Mouse (Mus musculus): ENCODE data around the gene Gtf2a1l. TPM values are rescaled to one million over a fixed set of nuclear protein-coding genes. Genes with fewer than 3 reads are reported as not detected.

Gtf2a1l gene
- polyA plus RNA-seq, 1 experiment: 0.82 TPM

DNA sequence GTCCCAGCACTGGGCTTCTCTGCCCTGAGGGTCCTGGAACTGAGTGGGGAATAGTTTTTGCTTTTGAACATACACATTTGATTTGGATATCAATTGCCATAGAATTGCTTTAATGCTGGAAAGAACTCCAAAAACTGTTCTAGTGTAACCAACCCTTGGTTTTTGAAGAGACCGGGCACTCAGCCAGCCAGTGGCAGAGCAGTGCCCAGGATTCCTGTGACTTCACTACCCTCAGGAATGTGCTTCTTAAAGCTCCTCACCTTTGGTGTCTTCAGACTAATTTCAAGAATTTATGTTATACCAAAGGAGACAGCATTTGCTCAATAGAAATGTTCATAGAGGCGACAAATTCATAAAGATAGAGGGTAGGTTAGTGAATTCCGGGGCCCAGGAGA lies 37.9 kb upstream of the Gtf2a1l start:
- no peaks in the 10 kb centered on the region for H3K9me3 ChIP-seq (replicated peaks; ENCODE audit: control insufficient read depth, insufficient read depth, low read length, poor library complexity, severe bottlenecking)
- peak overlapping the region; percentile 30; the same call in 1 of the 2 replicates for H3K27ac ChIP-seq (ENCODE audit: insufficient read depth, low read length)
- H3K4me1 ChIP-seq (ENCODE audit: control insufficient read depth, insufficient read depth, low read length): peaks cover 7% of the 10 kb centered on the region
- TF ChIP-seq POLR2A (IDR thresholded peaks at IDR 0.05; ENCODE audit: insufficient read depth, low read length) (no peak), CTCF (IDR thresholded peaks at IDR 0.05; ENCODE audit: low read depth, low read length) (no peak), EP300 (IDR thresholded peaks at IDR 0.05; ENCODE audit: insufficient read depth, low read depth, low read length) (no peak)
- H3K27me3 ChIP-seq (ENCODE audit: control insufficient read depth, insufficient read depth, low read length, poor library complexity, severe bottlenecking): no peaks in the 10 kb centered on the region
- H3K36me3 ChIP-seq (ENCODE audit: control insufficient read depth, insufficient read depth, low read length, poor library complexity, severe bottlenecking): no peaks in the 10 kb centered on the region
- peak overlapping the region; percentile 54 for H3K9ac ChIP-seq (ENCODE audit: low read depth, poor library complexity, severe bottlenecking)
- H3K4me3 ChIP-seq (ENCODE audit: low read depth, low read length): no peak overlapping the region

GRCm38 (mm10) chr17:88632631-88633030 lies 35.8 kb upstream of the Gtf2a1l start:
- no peak for TF ChIP-seq EP300 (IDR thresholded peaks at IDR 0.05; ENCODE audit: insufficient read depth, low read depth, low read length)
- TF ChIP-seq POLR2A (IDR thresholded peaks at IDR 0.05; ENCODE audit: insufficient read depth, low read length): no peak
- TF ChIP-seq CTCF (IDR thresholded peaks at IDR 0.05; ENCODE audit: low read depth, low read length): no peak
- H3K9me3 ChIP-seq (replicated peaks; ENCODE audit: control insufficient read depth, insufficient read depth, low read length, poor library complexity, severe bottlenecking): no peaks in the 10 kb centered on the region
- H3K9ac ChIP-seq (ENCODE audit: low read depth, poor library complexity, severe bottlenecking): no peak overlapping the region
- peaks cover 5% of the 10 kb centered on the region for H3K4me1 ChIP-seq (ENCODE audit: control insufficient read depth, insufficient read depth, low read length)
- no peak overlapping the region for H3K4me3 ChIP-seq (ENCODE audit: low read depth, low read length)
- no peaks in the 10 kb centered on the region for H3K27me3 ChIP-seq (ENCODE audit: control insufficient read depth, insufficient read depth, low read length, poor library complexity, severe bottlenecking)
- peaks cover 2% of the 10 kb centered on the region; the same call in 1 of the 2 replicates for H3K36me3 ChIP-seq (ENCODE audit: control insufficient read depth, insufficient read depth, low read length, poor library complexity, severe bottlenecking)
- no peak overlapping the region for H3K27ac ChIP-seq (ENCODE audit: insufficient read depth, low read length)

GRCm38 (mm10) chr17:88636076-88636475 lies 32.4 kb upstream of the Gtf2a1l start:
- Histone ChIP-seq H3K27ac (ENCODE audit: insufficient read depth, low read length) (no peak overlapping the region), H3K9ac (ENCODE audit: low read depth, poor library complexity, severe bottlenecking) (no peak overlapping the region), H3K4me1 (ENCODE audit: control insufficient read depth, insufficient read depth, low read length) (no peaks in the 10 kb centered on the region), H3K4me3 (ENCODE audit: low read depth, low read length) (no peak overlapping the region), H3K36me3 (ENCODE audit: control insufficient read depth, insufficient read depth, low read length, poor library complexity, severe bottlenecking) (peaks cover 2% of the 10 kb centered on the region; the same call in 1 of the 2 replicates), H3K9me3 (replicated peaks; ENCODE audit: control insufficient read depth, insufficient read depth, low read length, poor library complexity, severe bottlenecking) (no peaks in the 10 kb centered on the region), H3K27me3 (ENCODE audit: control insufficient read depth, insufficient read depth, low read length, poor library complexity, severe bottlenecking) (no peaks in the 10 kb centered on the region)
- no peak for TF ChIP-seq EP300 (IDR thresholded peaks at IDR 0.05; ENCODE audit: insufficient read depth, low read depth, low read length)
- TF ChIP-seq POLR2A (IDR thresholded peaks at IDR 0.05; ENCODE audit: insufficient read depth, low read length): no peak
- no peak for TF ChIP-seq CTCF (IDR thresholded peaks at IDR 0.05; ENCODE audit: low read depth, low read length)

DNA sequence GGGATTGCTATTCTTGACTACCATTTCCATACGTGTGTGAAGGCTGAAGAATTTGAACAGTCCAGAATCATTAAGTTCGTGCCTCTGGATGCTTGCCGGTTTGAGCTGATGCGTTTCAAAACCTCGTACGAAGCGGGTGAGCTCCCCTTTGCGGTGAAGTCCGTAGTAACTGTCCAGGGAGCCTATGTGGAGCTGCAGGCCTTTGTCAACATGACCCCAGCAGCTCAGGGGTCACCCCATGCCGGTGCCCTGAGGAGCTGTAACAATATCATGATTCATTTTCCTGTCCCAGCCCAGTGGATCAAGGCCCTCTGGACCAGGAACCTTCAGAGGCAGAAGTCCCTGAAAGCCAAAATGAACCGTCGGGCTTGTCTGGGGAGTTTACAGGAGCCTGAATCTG lies 31.9 kb upstream of the Gtf2a1l start:
- Histone ChIP-seq H3K4me1 (ENCODE audit: control insufficient read depth, insufficient read depth, low read length) (no peaks in the 10 kb centered on the region), H3K9me3 (replicated peaks; ENCODE audit: control insufficient read depth, insufficient read depth, low read length, poor library complexity, severe bottlenecking) (no peaks in the 10 kb centered on the region), H3K27me3 (ENCODE audit: control insufficient read depth, insufficient read depth, low read length, poor library complexity, severe bottlenecking) (no peaks in the 10 kb centered on the region), H3K9ac (ENCODE audit: low read depth, poor library complexity, severe bottlenecking) (no peak overlapping the region), H3K27ac (ENCODE audit: insufficient read depth, low read length) (no peak overlapping the region), H3K36me3 (ENCODE audit: control insufficient read depth, insufficient read depth, low read length, poor library complexity, severe bottlenecking) (peaks cover 2% of the 10 kb centered on the region; the same call in 1 of the 2 replicates), H3K4me3 (ENCODE audit: low read depth, low read length) (no peak overlapping the region)
- no peak for TF ChIP-seq EP300 (IDR thresholded peaks at IDR 0.05; ENCODE audit: insufficient read depth, low read depth, low read length)
- peak; percentile 31 for TF ChIP-seq CTCF (IDR thresholded peaks at IDR 0.05; ENCODE audit: low read depth, low read length)

DNA sequence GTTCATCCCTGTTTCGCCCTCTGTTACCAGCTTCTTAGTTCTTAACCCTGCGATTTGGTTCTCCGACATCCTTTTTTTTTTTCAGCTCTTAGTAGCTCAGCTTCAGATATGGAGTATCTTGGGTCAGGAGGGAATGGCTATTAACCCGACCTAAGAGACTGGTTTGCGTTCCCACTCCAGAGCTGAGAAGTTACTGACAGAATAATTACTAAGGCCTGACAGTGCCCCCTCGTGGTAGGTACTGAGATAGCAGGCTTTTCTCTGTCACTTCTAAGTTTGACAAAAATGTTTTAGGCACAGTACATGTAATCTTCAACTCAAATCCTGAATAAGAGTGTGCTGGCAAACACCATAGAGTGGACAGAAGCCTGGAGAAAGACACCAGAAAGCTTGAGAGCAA lies 27.4 kb upstream of the Gtf2a1l start:
- TF ChIP-seq CTCF (IDR thresholded peaks at IDR 0.05; ENCODE audit: low read depth, low read length) (no peak), POLR2A (IDR thresholded peaks at IDR 0.05; ENCODE audit: insufficient read depth, low read length) (no peak), EP300 (IDR thresholded peaks at IDR 0.05; ENCODE audit: insufficient read depth, low read depth, low read length) (no peak)
- Histone ChIP-seq H3K4me1 (ENCODE audit: control insufficient read depth, insufficient read depth, low read length) (no peaks in the 10 kb centered on the region), H3K4me3 (ENCODE audit: low read depth, low read length) (no peak overlapping the region), H3K36me3 (ENCODE audit: control insufficient read depth, insufficient read depth, low read length, poor library complexity, severe bottlenecking) (peaks cover 2% of the 10 kb centered on the region; the same call in 1 of the 2 replicates), H3K9ac (ENCODE audit: low read depth, poor library complexity, severe bottlenecking) (no peak overlapping the region), H3K27me3 (ENCODE audit: control insufficient read depth, insufficient read depth, low read length, poor library complexity, severe bottlenecking) (no peaks in the 10 kb centered on the region), H3K9me3 (replicated peaks; ENCODE audit: control insufficient read depth, insufficient read depth, low read length, poor library complexity, severe bottlenecking) (no peaks in the 10 kb centered on the region), H3K27ac (ENCODE audit: insufficient read depth, low read length) (no peak overlapping the region)

- H3K9ac ChIP-seq (ENCODE audit: low read depth, poor library complexity, severe bottlenecking): no peak overlapping the region
- H3K27ac ChIP-seq (ENCODE audit: insufficient read depth, low read length): no peak overlapping the region
- H3K36me3 ChIP-seq (ENCODE audit: control insufficient read depth, insufficient read depth, low read length, poor library complexity, severe bottlenecking): peaks cover 2% of the 10 kb centered on the region; the same call in 1 of the 2 replicates
- H3K4me1 ChIP-seq (ENCODE audit: control insufficient read depth, insufficient read depth, low read length): no peaks in the 10 kb centered on the region
- H3K4me3 ChIP-seq (ENCODE audit: low read depth, low read length): no peak overlapping the region
- H3K9me3 ChIP-seq (replicated peaks; ENCODE audit: control insufficient read depth, insufficient read depth, low read length, poor library complexity, severe bottlenecking): no peaks in the 10 kb centered on the region
- no peaks in the 10 kb centered on the region for H3K27me3 ChIP-seq (ENCODE audit: control insufficient read depth, insufficient read depth, low read length, poor library complexity, severe bottlenecking)
- no peak for TF ChIP-seq POLR2A (IDR thresholded peaks at IDR 0.05; ENCODE audit: insufficient read depth, low read length)
- no peak for TF ChIP-seq CTCF (IDR thresholded peaks at IDR 0.05; ENCODE audit: low read depth, low read length)
- no peak for TF ChIP-seq EP300 (IDR thresholded peaks at IDR 0.05; ENCODE audit: insufficient read depth, low read depth, low read length)
These were observed 26.6 kb upstream of the Gtf2a1l start for GRCm38 (mm10) chr17:88641836-88642235.

All from ES-Bruce4 (cell line).